In genomic region chr9:5345291-5345898, GRCm38 (mm10) we compare ENCODE assay signal across 8 mouse cellular contexts. TPM values are rescaled to one million over a fixed set of nuclear protein-coding genes. Genes with fewer than 3 reads are reported as not detected.
DNase-seq lines count a peak whose midpoint lies in the region; ATAC-seq lines count a peak whose summit lies in the region.

Gene Casp12, plus strand, starts transcription at chr9:5345430.

- no peaks in the 10 kb centered on the region for H3K27me3 ChIP-seq in intestine, embryonic 16.5 days (replicated peaks; ENCODE audit: control insufficient read depth, insufficient read depth, low read length)
- no peaks in the 10 kb centered on the region for H3K27me3 ChIP-seq in megakaryocyte, embryonic 14.5 days (replicated peaks)

- H3K36me3 ChIP-seq in intestine, embryonic 16.5 days (ENCODE audit: control insufficient read depth, insufficient read depth, low read length), result no peaks in the 10 kb centered on the region
- no peaks in the 10 kb centered on the region for H3K36me3 ChIP-seq in megakaryocyte, embryonic 14.5 days (replicated peaks; ENCODE audit: low read length)

- peak within 1 kb of the TSS; percentile 33; the same call in 1 of the 2 replicates for H3K4me2 ChIP-seq in intestine, embryonic 16.5 days (ENCODE audit: low read depth, low read length)

- H3K4me1 ChIP-seq in intestine, embryonic 16.5 days (ENCODE audit: control insufficient read depth, insufficient read depth, low read length), result no peaks in the 10 kb centered on the region
- H3K4me1 ChIP-seq in megakaryocyte, embryonic 14.5 days, result peaks cover 21% of the 10 kb centered on the region

- H3K27ac ChIP-seq in intestine, embryonic 16.5 days (ENCODE audit: low read length), result peak within 1 kb of the TSS; percentile 79

- H3K9ac ChIP-seq in intestine, embryonic 16.5 days (ENCODE audit: low read depth, low read length), result peak within 1 kb of the TSS; percentile 42; the same call in 1 of the 2 replicates

- H3K4me3 ChIP-seq in intestine, embryonic 16.5 days (ENCODE audit: low read length), result peak within 1 kb of the TSS; percentile 25
- H3K4me3 ChIP-seq in megakaryocyte, embryonic 14.5 days (replicated peaks), result peak within 1 kb of the TSS; percentile 85

- H3K9me3 ChIP-seq in intestine, embryonic 16.5 days (ENCODE audit: control insufficient read depth, low read length), result no peaks in the 10 kb centered on the region
- peaks cover 14% of the 10 kb centered on the region for H3K9me3 ChIP-seq in megakaryocyte, embryonic 14.5 days

- DNase-seq in adrenal gland, adult (ENCODE audit: inconsistent age in 2 of 2, low spot score in 1 of 2), result peak; percentile 50 to 91
- peak; percentile 75 for DNase-seq in fibroblast of lung, adult 2 months (ENCODE audit: low read depth)
- DNase-seq in left cerebral cortex, adult 11 months (ENCODE audit: low spot score), result no peak
- DNase-seq in cerebellum, adult 8-10 months, result no peak
- no peak for DNase-seq in embryo, embryonic 10 days (ENCODE audit: low spot score)
- DNase-seq in right cerebral cortex, adult 18-20 months, result no peak

- WGBS in intestine, embryonic 16.5 days, result 45% methylated on average over 4 of the region's 4 CpGs

- peak; percentile 76 for ATAC-seq in intestine, embryonic 16.5 days

RNA-seq across cellular contexts. Expression of gene Casp12, which starts in this region (rescaled TPM):
- polyA plus RNA-seq in intestine, embryonic 16.5 days (2015; fragmentation: Nextera tagmentation; extraction: Ambion mirVana), result 6.1 and 7.1 TPM in 2 replicates
- polyA plus RNA-seq in megakaryocyte, embryonic 14.5 days (2012; ENCODE audit: insufficient read depth, low replicate concordance), result 0.17 TPM in 1 of 2 replicates, not detected in the other

Comparison
In these comparisons a context has a peak if more than half of its experiments do, and no peak if none do; other contexts are left out.
1. DNase-seq: peak in adrenal gland, adult (2 of 2) and fibroblast of lung, adult 2 months (single experiment); none in left cerebral cortex, adult 11 months (single experiment), cerebellum, adult 8-10 months (single experiment), embryo, embryonic 10 days (single experiment) and right cerebral cortex, adult 18-20 months (single experiment).